Mouse (Mus musculus): ENCODE data around the gene Shank1.

DNA sequence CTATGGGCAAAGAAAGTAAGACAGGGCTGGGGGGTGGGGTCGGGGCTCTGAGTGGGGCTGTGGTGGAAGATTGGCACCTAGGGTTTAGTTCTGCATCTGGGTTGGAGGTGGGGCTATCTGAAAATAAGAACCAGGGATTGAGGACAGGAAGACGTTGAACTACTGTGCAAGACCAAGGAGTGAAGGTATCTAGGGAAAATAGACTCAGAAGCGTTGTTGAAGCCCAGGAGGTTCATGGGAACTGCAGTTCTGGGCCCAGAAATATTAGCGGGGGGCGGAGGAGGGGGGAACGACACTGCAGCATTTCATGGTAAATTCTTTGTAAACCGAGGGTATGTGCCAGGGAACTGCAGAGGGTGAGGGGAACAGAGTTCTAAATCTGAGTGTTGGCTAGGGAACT is 63.4 kb downstream of the Shank1 start:
- TF ChIP-seq POLR2A (IDR thresholded peaks at IDR 0.05; ENCODE audit: borderline replicate concordance, low read depth, low read length) (no peak), CTCF (IDR thresholded peaks at IDR 0.05; ENCODE audit: low read depth, low read length) (no peak)

Measured in bone marrow macrophage, adult 2 months (primary cell).